Mouse (Mus musculus): ENCODE measurements around the gene Apol6.
A peak's percentile ranks its signal among the peaks of the same experiment; 100 is the strongest.

GRCm38 (mm10) chr15:77022401-77022957, 22.1 kb upstream of the Apol6 start:
- TF ChIP-seq CTCF (IDR thresholded peaks at IDR 0.05; ENCODE audit: low read depth) (no peak), EP300 (IDR thresholded peaks at IDR 0.05; ENCODE audit: low read depth) (peak; percentile 97)
